Mouse (Mus musculus) hindbrain, postnatal 0 days (tissue): Measurements from ENCODE around the gene Rorb. TPM values are rescaled to one million over a fixed set of nuclear protein-coding genes. Genes with fewer than 3 reads are reported as not detected.
A peak's percentile ranks its signal among the peaks of the same experiment; 100 is the strongest.

Source experiments
- ATAC-seq: fragments of 200-750 bp; cut with Nextera tagmentation; 2 replicates; pipeline ENCODE4 v1.8.0; 2017; ENCODE audit warnings: mild to moderate bottlenecking, moderate TSS enrichment, moderate library complexity
- DNase-seq: peaks from one replicate; pipeline ENCODE4 v3.0.0-alpha.2; 2015; ENCODE audit warnings: low spot score
- H3K27ac ChIP-seq: fragments of 300-500 bp; sonication (generic); 2 replicates; pipeline ENCODE4 v1.5.1; 2014; ENCODE audit warnings: mild to moderate bottlenecking
- H3K27me3 ChIP-seq: fragments of 300-500 bp; sonication (generic); 2 replicates; pipeline ENCODE4 v1.6.1; 2014; ENCODE audit warnings: low read length, mixed read lengths; ENCODE audit not compliant: insufficient read depth
- H3K36me3 ChIP-seq: fragments of 300-500 bp; sonication (generic); 2 replicates; pipeline ENCODE4 v1.6.1; 2014; ENCODE audit warnings: low read length, mixed read lengths; ENCODE audit not compliant: insufficient read depth
- H3K4me1 ChIP-seq: fragments of 300-500 bp; sonication (generic); 2 replicates; pipeline ENCODE4 v1.6.1; 2014; ENCODE audit warnings: antibody characterized with exemption, low read length, mixed read lengths; ENCODE audit not compliant: insufficient read depth
- H3K4me2 ChIP-seq: fragments of 300-500 bp; sonication (generic); 2 replicates; pipeline ENCODE4 v1.6.1; 2014; ENCODE audit warnings: low read depth, mild to moderate bottlenecking, low read length, moderate library complexity, mixed read lengths
- H3K4me3 ChIP-seq: fragments of 300-500 bp; sonication (generic); 2 replicates; pipeline ENCODE4 v1.5.1; 2014; ENCODE audit warnings: low read length
- H3K9ac ChIP-seq: fragments of 300-500 bp; sonication (generic); replicated peaks from 2 replicates; pipeline ENCODE4 v1.6.1; 2014; ENCODE audit warnings: mild to moderate bottlenecking, low read length, moderate library complexity, mixed read lengths
- H3K9me3 ChIP-seq: fragments of 300-500 bp; sonication (generic); 2 replicates; pipeline ENCODE4 v1.6.1; 2016; ENCODE audit warnings: low read length, mixed read lengths
- CTCF ChIP-seq: IDR thresholded peaks from 2 replicates; pipeline ENCODE4 v1.5.1; 2016; ENCODE audit warnings: antibody characterized with exemption, control low read depth, low read depth
- WGBS: fragments of 180-500 bp; shearing (Covaris S2); extraction: QIAGEN DNeasy Blood & Tissue Kit; methylation state at CpG from one replicate; pipeline ENCODE4 v1.1.7; 2014; 5-methylcytosine and 5-hydroxymethylcytosine counted together
- polyA plus RNA-seq: library from polyadenylated mRNA; unstranded; fragments of >200 nt; fragmentation: Nextera tagmentation; extraction: Ambion mirVana; gene quantifications from 2 replicates; pipeline ENCODE4 v1.2.1, GENCODE M21; 2015
- total RNA-seq: library from RNA; depleted of rRNA; stranded (reverse); fragments of >200 nt; gene quantifications from 2 replicates; pipeline ENCODE4 v1.2.3, GENCODE M21; 2014

The Rorb gene
- total and polyA plus RNA-seq, 2 experiments from 2014 or later = 9.0 to 9.4 TPM

GRCm38 (mm10) chr19:18911755-18912340, 199.1 kb downstream of the Rorb start:
- H3K4me1 ChIP-seq = no peaks in the 10 kb centered on the region
- DNase-seq (no peak), ATAC-seq (no peak)
- H3K9me3 ChIP-seq = no peaks in the 10 kb centered on the region
- H3K27me3 ChIP-seq = no peaks in the 10 kb centered on the region
- no peak overlapping the region for H3K4me3 ChIP-seq
- no peak overlapping the region for H3K4me2 ChIP-seq
- H3K9ac ChIP-seq = no peak overlapping the region
- no peak overlapping the region for H3K27ac ChIP-seq
- H3K36me3 ChIP-seq = no peaks in the 10 kb centered on the region
- no peak for TF ChIP-seq CTCF

GRCm38 (mm10) chr19:18909641-18910040, 201.4 kb downstream of the Rorb start:
- no peaks in the 10 kb centered on the region for H3K36me3 ChIP-seq
- TF ChIP-seq CTCF = no peak
- H3K27ac ChIP-seq = no peak overlapping the region
- ATAC-seq (peak; percentile 72), DNase-seq (peak; percentile 60)
- 64% methylated on average over 3 of the region's 3 CpGs for WGBS
- no peak overlapping the region for H3K4me3 ChIP-seq
- H3K9me3 ChIP-seq = no peaks in the 10 kb centered on the region
- no peak overlapping the region for H3K9ac ChIP-seq
- H3K27me3 ChIP-seq = no peaks in the 10 kb centered on the region
- no peaks in the 10 kb centered on the region for H3K4me1 ChIP-seq
- no peak overlapping the region for H3K4me2 ChIP-seq

- H3K9ac ChIP-seq = no peak overlapping the region
- H3K36me3 ChIP-seq = no peaks in the 10 kb centered on the region
- no peak for TF ChIP-seq CTCF
- H3K9me3 ChIP-seq = no peaks in the 10 kb centered on the region
- whole genome bisulfite sequencing = 67% methylated on average over 3 of the region's 3 CpGs
- no peak overlapping the region for H3K4me3 ChIP-seq
- H3K27me3 ChIP-seq = no peaks in the 10 kb centered on the region
- H3K4me2 ChIP-seq = no peak overlapping the region
- H3K27ac ChIP-seq = no peak overlapping the region
- DNase-seq = no peak
- no peak for ATAC-seq
- H3K4me1 ChIP-seq = 0 out of 2 replicates have a peak, but pooled peaks cover 7% of the 10 kb centered on the region
Observed at GRCm38 (mm10) chr19:18905511-18905910, 205.5 kb downstream of the Rorb start.

- no peak for DNase-seq
- no peak overlapping the region for H3K27ac ChIP-seq
- 0 out of 2 replicates have a peak overlapping the region, but pooled peaks have one; percentile 13 for H3K4me2 ChIP-seq
- ATAC-seq = no peak
- no peaks in the 10 kb centered on the region for H3K9me3 ChIP-seq
- no peaks in the 10 kb centered on the region for H3K36me3 ChIP-seq
- no peaks in the 10 kb centered on the region for H3K27me3 ChIP-seq
- TF ChIP-seq CTCF = no peak
- 67% methylated on average over 6 of the region's 6 CpGs for WGBS
- H3K9ac ChIP-seq = no peak overlapping the region
- H3K4me1 ChIP-seq = 0 out of 2 replicates have a peak, but pooled peaks cover 7% of the 10 kb centered on the region
- H3K4me3 ChIP-seq = no peak overlapping the region
Observed at GRCm38 (mm10) chr19:18902694-18903067, 208.3 kb downstream of the Rorb start.

GRCm38 (mm10) chr19:18902041-18902693, 208.8 kb downstream of the Rorb start:
- H3K4me1 ChIP-seq = 0 out of 2 replicates have a peak, but pooled peaks cover 7% of the 10 kb centered on the region
- H3K27me3 ChIP-seq = no peaks in the 10 kb centered on the region
- ATAC-seq = no peak
- H3K4me2 ChIP-seq = 0 out of 2 replicates have a peak overlapping the region, but pooled peaks have one; percentile 13
- H3K9ac ChIP-seq = no peak overlapping the region
- no peak overlapping the region for H3K4me3 ChIP-seq
- no peaks in the 10 kb centered on the region for H3K9me3 ChIP-seq
- no peak for DNase-seq
- no peak overlapping the region for H3K27ac ChIP-seq
- no peaks in the 10 kb centered on the region for H3K36me3 ChIP-seq
- no peak for TF ChIP-seq CTCF
- WGBS = 66% methylated on average over 15 of the region's 15 CpGs

- no peak overlapping the region for H3K4me2 ChIP-seq
- no peaks in the 10 kb centered on the region for H3K27me3 ChIP-seq
- DNase-seq (no peak), ATAC-seq (no peak)
- 0 out of 2 replicates have a peak, but pooled peaks cover 7% of the 10 kb centered on the region for H3K4me1 ChIP-seq
- no peak overlapping the region for H3K4me3 ChIP-seq
- H3K9ac ChIP-seq = no peak overlapping the region
- no peaks in the 10 kb centered on the region for H3K9me3 ChIP-seq
- no peaks in the 10 kb centered on the region for H3K36me3 ChIP-seq
- no peak for TF ChIP-seq CTCF
- no peak overlapping the region for H3K27ac ChIP-seq
Observed at GRCm38 (mm10) chr19:18898238-18898637, 212.8 kb downstream of the Rorb start.

GRCm38 (mm10) chr19:18890216-18890615, 220.8 kb downstream of the Rorb start:
- 65% methylated on average over 4 of the region's 4 CpGs for WGBS

More at GRCm38 (mm10) chr19:18890216-18890615, 220.8 kb downstream of the Rorb start:
- no peaks in the 10 kb centered on the region for H3K36me3 ChIP-seq
- no peak for DNase-seq
- peak overlapping the region; percentile 83; the same call in 1 of the 2 replicates for H3K27ac ChIP-seq
- H3K27me3 ChIP-seq = no peaks in the 10 kb centered on the region
- H3K9ac ChIP-seq = no peak overlapping the region
- no peak; the same call in 1 of the 2 replicates for TF ChIP-seq CTCF
- H3K4me1 ChIP-seq = peaks cover 15% of the 10 kb centered on the region; the same call in 1 of the 2 replicates
- H3K4me3 ChIP-seq = no peak overlapping the region
- no peaks in the 10 kb centered on the region for H3K9me3 ChIP-seq
- peak; percentile 48 for ATAC-seq
- no peak overlapping the region for H3K4me2 ChIP-seq
